8 mouse cellular contexts compared by ENCODE assay signal in genomic region chr6:52012409-52013244, GRCm38 (mm10). TPM values are rescaled to one million over a fixed set of nuclear protein-coding genes. Genes with fewer than 3 reads are reported as not detected.
A peak's percentile ranks its signal among the peaks of the same experiment; 100 is the strongest.
DNase-seq lines count a peak whose midpoint lies in the region; ATAC-seq and TF ChIP-seq lines count a peak whose summit lies in the region.

Skap2 (minus strand) TSS chr6:52012549.

- H3K9ac ChIP-seq in ES-E14 (ENCODE audit: insufficient read depth, low read depth, low read length, poor library complexity, severe bottlenecking): peak within 1 kb of the TSS; percentile 71
- peak within 1 kb of the TSS; percentile 58 for H3K9ac ChIP-seq in forebrain, embryonic 16.5 days (replicated peaks; ENCODE audit: low read depth, low read length)
- peak within 1 kb of the TSS; percentile 52 for H3K9ac ChIP-seq in lung, embryonic 14.5 days

- H3K4me2 ChIP-seq in forebrain, embryonic 16.5 days (ENCODE audit: low read length): peak within 1 kb of the TSS; percentile 62
- H3K4me2 ChIP-seq in lung, embryonic 14.5 days: peak within 1 kb of the TSS; percentile 83

- peaks cover 0 to 7% of the 10 kb centered on the region in 2 experiments; a peak in 2 of 4 replicates for H3K4me1 ChIP-seq in ES-E14 (ENCODE audit: control insufficient read depth in 2 of 2, insufficient read depth in 2 of 2, low read length in 2 of 2, poor library complexity in 1 of 2)
- H3K4me1 ChIP-seq in forebrain, embryonic 16.5 days (replicated peaks; ENCODE audit: control insufficient read depth, insufficient read depth, low read length): peaks cover 3% of the 10 kb centered on the region
- H3K4me1 ChIP-seq in lung, embryonic 14.5 days (ENCODE audit: insufficient read depth): no peaks in the 10 kb centered on the region
- peaks cover 4% of the 10 kb centered on the region; the same call in 1 of the 2 replicates for H3K4me1 ChIP-seq in olfactory bulb, adult 2 months (ENCODE audit: control insufficient read depth, insufficient read depth, low read length)
- peaks cover 3% of the 10 kb centered on the region for H3K4me1 ChIP-seq in thymus, adult 2 months (replicated peaks; ENCODE audit: control insufficient read depth, insufficient read depth, low read length)

- intact Hi-C loops in heart, postnatal 36 days (cut with DNase I): loop anchor here (5.0 kb wide), 4 partner anchors 75 to 835 kb away; partner anchors contain the start of gene Hoxa1

- H3K4me3 ChIP-seq in ES-E14 (ENCODE audit: insufficient read depth in 1 of 2, low read depth in 1 of 2, low read length in 2 of 2, poor library complexity in 1 of 2, severe bottlenecking in 1 of 2): peak within 1 kb of the TSS; percentile 78 to 89
- H3K4me3 ChIP-seq in forebrain, embryonic 16.5 days (replicated peaks; ENCODE audit: low read length): peak within 1 kb of the TSS; percentile 59
- peak within 1 kb of the TSS; percentile 61 for H3K4me3 ChIP-seq in layer of hippocampus, adult 2 months
- peak within 1 kb of the TSS; percentile 69 for H3K4me3 ChIP-seq in lung, embryonic 14.5 days (ENCODE audit: low read depth, low read length)
- peak within 1 kb of the TSS; percentile 46 for H3K4me3 ChIP-seq in olfactory bulb, adult 2 months (ENCODE audit: insufficient read depth, low read depth, low read length)
- H3K4me3 ChIP-seq in thymus, adult 2 months (ENCODE audit: control insufficient read depth, insufficient read depth, low read length): peak within 1 kb of the TSS; percentile 70

- H3K9me3 ChIP-seq in ES-E14 (ENCODE audit: control insufficient read depth, insufficient read depth, low read depth, low read length): no peaks in the 10 kb centered on the region
- H3K9me3 ChIP-seq in forebrain, embryonic 16.5 days (ENCODE audit: control insufficient read depth, low read length): no peaks in the 10 kb centered on the region
- H3K9me3 ChIP-seq in lung, embryonic 14.5 days (ENCODE audit: low read depth, low read length): no peaks in the 10 kb centered on the region

- TF ChIP-seq CTCF in layer of hippocampus, adult 2 months (conservative IDR thresholded peaks at IDR 0.05): no peak
- no peak for TF ChIP-seq CTCF in lung, embryonic 14.5 days (IDR thresholded peaks at IDR 0.05; ENCODE audit: low read depth)
- TF ChIP-seq CTCF in olfactory bulb, adult 2 months (IDR thresholded peaks at IDR 0.05; ENCODE audit: insufficient read depth, low read depth, low read length): no peak
- TF ChIP-seq CTCF in thymus, adult 2 months (IDR thresholded peaks at IDR 0.05; ENCODE audit: borderline replicate concordance, control insufficient read depth, extremely low read depth, insufficient read depth, low read length, poor library complexity): peak; percentile 43; the same call in 1 of the 2 replicates

- DNase-seq in ES-E14 (ENCODE audit: low read depth, low spot score): peak; percentile 98
- peak; percentile 96 for DNase-seq in cerebellum, adult 11-12 months
- DNase-seq in heart, postnatal 36 days: peak; percentile 98 to 99
- peak; percentile 96 to 99 for DNase-seq in layer of hippocampus, adult 2 months (ENCODE audit: low spot score in 2 of 2)
- DNase-seq in lung, embryonic 14.5 days: peak; percentile 100
- peak; percentile 98 for DNase-seq in thymus, adult 2 months

- peak; percentile 98 for ATAC-seq in forebrain, embryonic 16.5 days
- peak; percentile 95 for ATAC-seq in lung, embryonic 14.5 days (ENCODE audit: insufficient read depth)

- in situ Hi-C loops in ES-E14 (cut with MboI; ENCODE audit: low sequenced_read_pairs in 2 of 2, unreplicated experiment in 2 of 2): no loop called here

- under 1% methylated on average over 51 of the region's 51 CpGs for WGBS in forebrain, embryonic 16.5 days
- under 1% methylated on average over 51 of the region's 51 CpGs for WGBS in lung, embryonic 14.5 days
- 2% methylated on average over 51 of the region's 51 CpGs for WGBS in olfactory bulb, adult 2 months
- under 1% methylated on average over 51 of the region's 51 CpGs for WGBS in thymus, adult 2 months

- TF ChIP-seq POLR2A in olfactory bulb, adult 2 months (IDR thresholded peaks at IDR 0.05; ENCODE audit: insufficient read depth, low read depth, low read length): no peak
- TF ChIP-seq POLR2A in thymus, adult 2 months (IDR thresholded peaks at IDR 0.05; ENCODE audit: control insufficient read depth, extremely low read depth, insufficient read depth, low read length, poor library complexity): no peak

- H3K27me3 ChIP-seq in forebrain, embryonic 16.5 days (replicated peaks; ENCODE audit: control insufficient read depth, insufficient read depth, low read length): peaks cover 38% of the 10 kb centered on the region
- peaks cover 10% of the 10 kb centered on the region; the same call in 1 of the 2 replicates for H3K27me3 ChIP-seq in lung, embryonic 14.5 days (ENCODE audit: insufficient read depth, low read length)
- H3K27me3 ChIP-seq in thymus, adult 2 months (ENCODE audit: control insufficient read depth, insufficient read depth, low read length): no peaks in the 10 kb centered on the region; the same call in 1 of the 2 replicates

- peak within 1 kb of the TSS; percentile 48 for H3K27ac ChIP-seq in ES-E14 (ENCODE audit: insufficient read depth, low read depth, low read length, poor library complexity, severe bottlenecking)
- H3K27ac ChIP-seq in forebrain, embryonic 16.5 days (ENCODE audit: low read length): no peak within 1 kb of the TSS
- peak within 1 kb of the TSS; percentile 82 for H3K27ac ChIP-seq in layer of hippocampus, adult 2 months
- peak within 1 kb of the TSS; percentile 63; the same call in 1 of the 2 replicates for H3K27ac ChIP-seq in lung, embryonic 14.5 days (ENCODE audit: low read depth)
- H3K27ac ChIP-seq in olfactory bulb, adult 2 months (ENCODE audit: insufficient read depth, low read depth, low read length): no peak within 1 kb of the TSS
- no peak within 1 kb of the TSS for H3K27ac ChIP-seq in thymus, adult 2 months (ENCODE audit: control insufficient read depth, insufficient read depth, low read length)

- no peaks in the 10 kb centered on the region for H3K36me3 ChIP-seq in ES-E14 (ENCODE audit: control insufficient read depth, insufficient read depth, low read length, poor library complexity, severe bottlenecking)
- no peaks in the 10 kb centered on the region for H3K36me3 ChIP-seq in forebrain, embryonic 16.5 days (ENCODE audit: control insufficient read depth, insufficient read depth)
- H3K36me3 ChIP-seq in lung, embryonic 14.5 days (ENCODE audit: insufficient read depth): no peaks in the 10 kb centered on the region
- H3K36me3 ChIP-seq in thymus, adult 2 months (ENCODE audit: control insufficient read depth, insufficient read depth, low read length): no peaks in the 10 kb centered on the region

TF ChIP-seq in ES-E14, 5 proteins besides CTCF, POLR2A, EP300 and RAD21:
- TF ChIP-seq MAFK (IDR thresholded peaks at IDR 0.05; ENCODE audit: insufficient read depth, low read depth, low read length): no peak
- peak; percentile 90 for TF ChIP-seq HCFC1 (IDR thresholded peaks at IDR 0.05; ENCODE audit: borderline replicate concordance, insufficient read depth, low read length)
- TF ChIP-seq CHD2 (IDR thresholded peaks at IDR 0.05; ENCODE audit: low read depth, low read length): peak; percentile 12; the same call in 1 of the 2 replicates
- TF ChIP-seq ZC3H11A (IDR thresholded peaks at IDR 0.05; ENCODE audit: borderline replicate concordance, low read depth, low read length): no peak
- no peak for TF ChIP-seq ZNF384 (IDR thresholded peaks at IDR 0.05; ENCODE audit: low read depth, low read length)
TF ChIP-seq in ES-E14: peak in this region for 2.

RNA-seq across cellular contexts. Expression of gene Skap2, which starts in this region (rescaled TPM):
- total RNA-seq in ES-E14 (2012; rRNA removed): 19.6 and 25.1 TPM in 2 replicates
- polyA plus RNA-seq in forebrain, embryonic 16.5 days (2015; fragmentation: Nextera tagmentation; extraction: Ambion mirVana): 5.5 and 7.0 TPM in 2 replicates
- 1 to 10 TPM; 8.0 to 8.2 TPM for total RNA-seq in heart, postnatal 36 days (2021)
- total RNA-seq in layer of hippocampus, adult 2 months (2021): 10 to 100 TPM; 14.1 to 15.7 TPM
- polyA plus RNA-seq in lung, embryonic 14.5 days (2014; fragmentation: Nextera tagmentation; extraction: Ambion mirVana): 61.2 and 67.4 TPM in 2 replicates
- polyA plus RNA-seq in olfactory bulb, adult 2 months (2012; ENCODE audit: insufficient read depth, insufficient read length, low replicate concordance, missing spikeins): not detected in 2 replicates
- polyA plus RNA-seq in thymus, adult 2 months (2012; rRNA removed): 5.8 and 8.9 TPM in 2 replicates

Comparison
In these comparisons a context has a peak if more than half of its experiments do, and no peak if none do; other contexts are left out.
1. H3K27ac ChIP-seq: peak in ES-E14 (single experiment), layer of hippocampus, adult 2 months (single experiment) and lung, embryonic 14.5 days (single experiment); none in forebrain, embryonic 16.5 days (single experiment), olfactory bulb, adult 2 months (single experiment) and thymus, adult 2 months (single experiment).
2. Peak in every context shown above with its lines, with median percentiles within 50 percentile points of each other: DNase-seq, H3K4me3 ChIP-seq and H3K9ac ChIP-seq.